Mouse (Mus musculus): Measurements from ENCODE around the gene Ubqln5.

Gene Ubqln5

DNA sequence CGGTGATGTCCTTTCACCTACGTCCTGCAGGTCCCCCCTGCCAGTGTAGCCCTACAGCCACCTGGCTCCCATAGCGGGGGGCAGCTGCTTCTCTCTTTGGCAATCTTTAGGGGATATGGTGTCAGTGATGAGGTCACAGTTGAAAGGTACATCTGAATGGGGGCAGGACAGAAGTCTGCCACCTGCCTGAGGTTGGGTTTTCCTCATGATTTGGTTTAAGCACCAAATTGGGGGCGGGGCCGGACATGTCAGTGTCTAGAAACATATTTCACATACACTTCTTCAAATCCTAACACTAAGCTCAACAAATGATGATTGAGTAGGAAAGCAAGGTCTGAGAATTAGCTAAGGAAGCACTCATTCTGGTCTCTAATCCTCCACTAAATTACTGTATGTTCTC, at the start of gene Ubqln5:
Gene Ubqln5, minus strand, starts transcription at position 101 of the 400 bp plus-strand sequence.
- DNase-seq (ENCODE audit: extremely low read depth, insufficient read length, low spot score): no peak

GRCm38 (mm10) chr7:104179074-104179473, 49.4 kb upstream of the Ubqln5 start:
- DNase-seq (ENCODE audit: extremely low read depth, insufficient read length, low spot score): no peak

DNA sequence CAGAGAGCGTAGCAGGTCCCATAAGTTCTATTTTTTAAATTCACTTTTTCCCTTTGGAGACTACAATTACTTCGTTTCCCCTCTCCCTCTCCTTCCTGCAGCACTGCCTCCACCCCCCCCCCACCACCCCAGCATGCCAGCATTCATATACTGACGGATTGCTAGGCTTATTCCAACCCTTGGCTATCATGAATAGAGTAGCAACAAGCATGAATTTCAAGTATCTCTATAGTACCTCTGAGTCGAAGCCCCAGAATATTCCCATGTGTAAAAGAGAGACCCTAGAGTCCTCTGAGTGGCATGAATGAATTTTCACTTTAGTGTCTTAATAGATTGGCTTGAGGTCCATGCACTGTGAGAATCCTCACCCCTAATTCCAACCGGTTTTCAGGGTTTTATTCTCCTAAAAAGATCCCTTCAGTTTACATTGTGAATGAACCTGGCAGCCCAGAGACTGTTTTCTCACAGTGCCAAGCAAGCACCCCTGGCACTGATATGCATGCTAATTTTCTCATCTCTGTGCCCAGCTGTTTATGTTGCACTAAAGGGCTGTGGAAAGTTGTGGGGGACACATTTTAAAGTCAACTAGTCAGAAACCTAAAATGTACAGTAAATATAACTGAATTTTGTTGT, 48.9 kb upstream of the Ubqln5 start:
- DNase-seq (ENCODE audit: extremely low read depth, insufficient read length, low spot score): no peak

DNA sequence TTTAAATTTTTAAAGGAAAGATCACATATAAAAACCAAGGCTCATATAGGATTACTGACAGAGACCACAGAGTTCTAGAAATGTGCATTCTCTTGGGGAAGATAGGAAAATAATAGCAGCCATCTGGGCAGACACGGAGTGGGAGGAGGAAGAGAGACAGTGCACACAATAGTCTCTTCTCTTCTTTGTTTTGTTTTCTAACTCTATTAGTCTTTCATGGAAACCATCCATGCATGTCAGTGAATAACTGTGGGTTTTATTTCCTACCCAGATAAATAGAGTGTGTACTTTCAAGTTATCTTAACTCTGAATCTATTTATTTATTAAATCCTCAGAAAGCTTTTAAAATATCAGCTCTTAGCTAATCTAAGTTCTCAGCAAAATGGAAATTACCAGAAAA, 45.5 kb upstream of the Ubqln5 start:
- DNase-seq (ENCODE audit: extremely low read depth, insufficient read length, low spot score): no peak

DNA sequence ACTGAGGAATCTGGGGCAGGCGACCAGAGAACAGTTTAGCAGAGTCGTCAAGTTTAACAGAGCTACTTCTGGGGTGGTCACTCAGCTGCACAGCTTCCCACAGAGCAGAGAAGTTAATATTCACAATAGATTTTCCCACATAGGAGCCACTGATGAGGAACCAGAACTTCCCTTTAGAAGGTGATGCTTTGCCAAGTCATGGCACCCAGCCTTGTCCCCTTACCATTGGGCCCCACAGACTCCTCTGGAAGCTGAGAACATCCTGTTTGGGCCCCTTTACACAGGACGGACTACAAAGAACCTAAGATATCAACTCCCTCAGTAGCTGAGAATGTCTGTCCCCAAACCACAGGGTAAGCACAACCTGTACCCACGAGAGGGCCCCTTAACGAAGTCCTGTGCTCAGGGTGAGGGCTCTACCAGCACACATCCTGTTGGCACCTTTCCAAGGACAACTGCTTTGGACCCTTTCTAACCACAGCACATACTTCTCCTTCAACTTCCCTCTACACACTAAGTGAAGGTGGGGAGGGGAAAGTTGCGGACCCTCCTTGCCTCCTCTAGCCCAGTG, 40.1 kb upstream of the Ubqln5 start:
- DNase-seq (ENCODE audit: extremely low read depth, insufficient read length, low spot score): no peak

- DNase-seq (ENCODE audit: extremely low read depth, insufficient read length, low spot score): no peak
These were observed 37.5 kb upstream of the Ubqln5 start for GRCm38 (mm10) chr7:104167105-104167504.

- no peak for DNase-seq (ENCODE audit: extremely low read depth, insufficient read length, low spot score)
These were observed 20.8 kb upstream of the Ubqln5 start, which contains the start of gene Ubqlnl for GRCm38 (mm10) chr7:104150456-104150855. Ubqlnl (minus strand) TSS chr7:104150556.

DNA sequence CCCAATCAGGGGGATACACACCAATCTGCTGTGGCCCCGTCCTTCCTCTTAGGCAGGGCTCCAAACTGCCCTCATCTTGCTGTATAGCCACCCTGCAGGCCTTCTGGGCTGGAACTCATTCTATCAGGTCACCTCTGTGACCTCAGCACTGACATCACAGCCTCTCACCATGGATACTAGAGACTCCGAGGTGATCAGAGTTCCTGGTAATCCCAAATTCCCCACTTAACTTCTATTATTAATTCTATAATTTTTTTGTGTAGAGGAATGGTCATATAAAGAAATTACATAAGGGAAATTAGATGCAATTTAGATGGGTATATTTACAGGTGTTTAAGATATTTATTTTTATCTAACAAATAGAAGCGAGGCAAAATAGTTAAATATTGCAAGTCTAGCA, 13.6 kb upstream of the Ubqln5 start, which contains the start of gene Ubqln3:
Gene Ubqln3, minus strand, starts transcription at position 101 of the 400 bp plus-strand sequence.
- DNase-seq (ENCODE audit: extremely low read depth, insufficient read length, low spot score): no peak

- no peak for DNase-seq (ENCODE audit: extremely low read depth, insufficient read length, low spot score)
These were observed 7.7 kb upstream of the Ubqln5 start, which contains the start of gene Olfr643 for GRCm38 (mm10) chr7:104137305-104137704. Olfr643 (minus strand) TSS chr7:104137405.

GRCm38 (mm10) chr7:104104757-104104972, 25.0 kb downstream of the Ubqln5 start, which contains the start of gene Olfr646:
Olfr646 (plus strand) TSS chr7:104104873.
- DNase-seq (ENCODE audit: extremely low read depth, insufficient read length, low spot score): no peak

DNA sequence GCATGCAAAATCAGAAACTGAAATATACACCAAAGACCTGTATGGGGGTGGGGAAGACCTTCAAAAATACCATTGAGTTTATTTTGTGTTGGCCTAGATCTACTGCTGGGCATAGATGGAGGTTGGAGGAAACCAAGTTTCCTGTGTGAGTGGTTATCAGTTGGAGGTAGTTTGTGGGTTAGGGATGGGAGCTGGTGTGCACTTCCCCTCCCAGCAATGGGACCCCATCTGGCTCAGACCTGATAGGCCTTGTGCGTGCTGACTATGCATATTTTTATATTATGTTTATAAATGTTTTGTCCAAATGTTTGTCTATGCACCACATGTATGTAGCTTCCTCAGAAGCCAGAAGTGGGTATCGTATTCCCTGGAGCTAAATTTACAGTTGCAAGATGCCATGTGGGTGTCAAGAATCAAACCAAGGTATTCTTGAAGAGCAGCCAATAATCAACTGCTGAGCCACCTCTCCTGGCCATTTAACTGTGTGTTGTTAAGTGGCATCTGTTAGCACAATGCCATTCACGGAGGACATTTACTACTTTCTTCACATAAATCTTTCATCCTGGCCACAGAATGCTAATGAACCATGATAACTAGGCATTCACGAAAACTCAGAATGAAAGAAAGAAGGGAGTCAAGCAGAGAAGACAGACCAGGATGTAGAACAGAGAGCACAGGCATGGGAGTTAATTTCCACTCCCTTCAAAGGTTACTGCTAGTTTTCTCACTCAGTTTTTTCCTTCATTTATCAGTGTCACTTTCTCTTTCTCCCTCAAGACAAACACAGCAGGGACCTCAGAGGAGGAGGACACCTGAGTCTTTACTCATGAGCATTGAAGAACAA, 25.5 kb downstream of the Ubqln5 start:
- no peak for DNase-seq (ENCODE audit: extremely low read depth, insufficient read length, low spot score)

DNA sequence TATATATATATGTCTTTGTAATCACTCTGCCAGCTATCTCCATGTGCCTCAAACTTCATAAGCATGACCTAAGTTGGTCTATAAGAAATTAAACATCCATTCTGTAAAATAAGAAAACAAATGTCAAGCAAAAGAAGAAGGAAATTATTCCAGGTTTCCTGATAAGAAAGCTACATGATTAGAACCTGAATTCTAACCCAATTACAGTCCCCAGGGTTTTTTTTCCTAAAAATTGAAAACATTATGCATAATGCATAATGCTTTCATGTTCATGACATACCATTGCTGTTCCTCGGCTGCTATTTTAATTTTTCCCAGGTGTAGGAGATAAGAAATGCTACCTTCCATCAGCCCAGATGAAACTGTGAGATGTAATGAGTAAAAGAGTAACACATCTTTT, 44.3 kb downstream of the Ubqln5 start, which contains the start of gene Olfr645:
Gene Olfr645, minus strand, starts transcription at position 101 of the 400 bp plus-strand sequence.
- no peak for DNase-seq (ENCODE audit: extremely low read depth, insufficient read length, low spot score)

Data from 3134 (cell line).